Mouse (Mus musculus): Measurements from ENCODE around the gene Olfr160. TPM values are rescaled to one million over a fixed set of nuclear protein-coding genes. Genes with fewer than 3 reads are reported as not detected.

Gene Olfr160
- polyA plus RNA-seq (2014; fragmentation: Nextera tagmentation; extraction: Ambion mirVana), result not detected in 2 replicates

GRCm38 (mm10) chr9:37716150-37716549, at the start of gene Olfr160:
Gene Olfr160, minus strand, starts transcription at chr9:37716250.
- no peak for TF ChIP-seq CTCF (IDR thresholded peaks at IDR 0.05; ENCODE audit: low read depth)
- Histone ChIP-seq H3K4me1 (ENCODE audit: insufficient read depth) (no peaks in the 10 kb centered on the region), H3K27me3 (ENCODE audit: insufficient read depth, low read length) (no peaks in the 10 kb centered on the region), H3K4me3 (ENCODE audit: low read depth, low read length) (no peak within 1 kb of the TSS), H3K9ac (no peak within 1 kb of the TSS), H3K4me2 (no peak within 1 kb of the TSS), H3K27ac (ENCODE audit: low read depth) (no peak within 1 kb of the TSS), H3K36me3 (ENCODE audit: insufficient read depth) (no peaks in the 10 kb centered on the region), H3K9me3 (ENCODE audit: low read depth, low read length) (no peaks in the 10 kb centered on the region)
- 68% methylated on average over 1 of the region's 1 CpGs for WGBS
- DNase-seq (no peak), ATAC-seq (ENCODE audit: insufficient read depth) (no peak)

- H3K9me3 ChIP-seq (ENCODE audit: low read depth, low read length), result no peaks in the 10 kb centered on the region
- ATAC-seq (ENCODE audit: insufficient read depth) (no peak), DNase-seq (peak; percentile 9)
- H3K27me3 ChIP-seq (ENCODE audit: insufficient read depth, low read length), result no peaks in the 10 kb centered on the region
- no peak for TF ChIP-seq CTCF (IDR thresholded peaks at IDR 0.05; ENCODE audit: low read depth)
- no peaks in the 10 kb centered on the region for H3K36me3 ChIP-seq (ENCODE audit: insufficient read depth)
- no peaks in the 10 kb centered on the region for H3K4me1 ChIP-seq (ENCODE audit: insufficient read depth)
- no peak overlapping the region for H3K9ac ChIP-seq
- WGBS, result 45% methylated on average over 2 of the region's 2 CpGs
- H3K4me2 ChIP-seq, result no peak overlapping the region
- H3K4me3 ChIP-seq (ENCODE audit: low read depth, low read length), result no peak overlapping the region
- H3K27ac ChIP-seq (ENCODE audit: low read depth), result no peak overlapping the region
Measured at GRCm38 (mm10) chr9:37762541-37762940, 46.5 kb upstream of the Olfr160 start.

- H3K4me1 ChIP-seq (ENCODE audit: insufficient read depth), result no peaks in the 10 kb centered on the region
- H3K27me3 ChIP-seq (ENCODE audit: insufficient read depth, low read length), result no peaks in the 10 kb centered on the region
- no peaks in the 10 kb centered on the region for H3K36me3 ChIP-seq (ENCODE audit: insufficient read depth)
- no peak for TF ChIP-seq CTCF (IDR thresholded peaks at IDR 0.05; ENCODE audit: low read depth)
- ATAC-seq (ENCODE audit: insufficient read depth), result no peak
- H3K27ac ChIP-seq (ENCODE audit: low read depth), result no peak overlapping the region
- H3K4me3 ChIP-seq (ENCODE audit: low read depth, low read length), result no peak overlapping the region
- WGBS, result 88% methylated on average over 2 of the region's 2 CpGs
- no peak overlapping the region for H3K4me2 ChIP-seq
- DNase-seq, result no peak
- H3K9ac ChIP-seq, result no peak overlapping the region
- no peaks in the 10 kb centered on the region for H3K9me3 ChIP-seq (ENCODE audit: low read depth, low read length)
Measured at GRCm38 (mm10) chr9:37761728-37762127, 45.7 kb upstream of the Olfr160 start.

GRCm38 (mm10) chr9:37752006-37752405, 36.0 kb upstream of the Olfr160 start:
- Histone ChIP-seq H3K27me3 (ENCODE audit: insufficient read depth, low read length) (no peaks in the 10 kb centered on the region), H3K36me3 (ENCODE audit: insufficient read depth) (no peaks in the 10 kb centered on the region), H3K27ac (ENCODE audit: low read depth) (no peak overlapping the region), H3K4me2 (no peak overlapping the region), H3K4me1 (ENCODE audit: insufficient read depth) (no peaks in the 10 kb centered on the region), H3K4me3 (ENCODE audit: low read depth, low read length) (no peak overlapping the region), H3K9ac (no peak overlapping the region), H3K9me3 (ENCODE audit: low read depth, low read length) (no peaks in the 10 kb centered on the region)
- ATAC-seq (ENCODE audit: insufficient read depth), result no peak
- 60% methylated on average over 4 of the region's 4 CpGs for WGBS
- no peak for DNase-seq
- TF ChIP-seq CTCF (IDR thresholded peaks at IDR 0.05; ENCODE audit: low read depth), result no peak

GRCm38 (mm10) chr9:37751467-37751866, 35.4 kb upstream of the Olfr160 start:
- TF ChIP-seq CTCF (IDR thresholded peaks at IDR 0.05; ENCODE audit: low read depth), result no peak
- Histone ChIP-seq H3K4me1 (ENCODE audit: insufficient read depth) (no peaks in the 10 kb centered on the region), H3K9me3 (ENCODE audit: low read depth, low read length) (no peaks in the 10 kb centered on the region), H3K4me2 (no peak overlapping the region), H3K27me3 (ENCODE audit: insufficient read depth, low read length) (no peaks in the 10 kb centered on the region), H3K27ac (ENCODE audit: low read depth) (no peak overlapping the region), H3K9ac (no peak overlapping the region), H3K36me3 (ENCODE audit: insufficient read depth) (no peaks in the 10 kb centered on the region), H3K4me3 (ENCODE audit: low read depth, low read length) (no peak overlapping the region)
- DNase-seq (no peak), ATAC-seq (ENCODE audit: insufficient read depth) (no peak)
- 62% methylated on average over 2 of the region's 2 CpGs for WGBS

- H3K9ac ChIP-seq, result no peak overlapping the region
- 39% methylated on average over 7 of the region's 7 CpGs for WGBS
- no peaks in the 10 kb centered on the region for H3K27me3 ChIP-seq (ENCODE audit: insufficient read depth, low read length)
- no peak for ATAC-seq (ENCODE audit: insufficient read depth)
- H3K4me2 ChIP-seq, result no peak overlapping the region
- H3K36me3 ChIP-seq (ENCODE audit: insufficient read depth), result no peaks in the 10 kb centered on the region
- no peak for DNase-seq
- no peak overlapping the region for H3K27ac ChIP-seq (ENCODE audit: low read depth)
- H3K4me3 ChIP-seq (ENCODE audit: low read depth, low read length), result no peak overlapping the region
- TF ChIP-seq CTCF (IDR thresholded peaks at IDR 0.05; ENCODE audit: low read depth), result no peak
- no peaks in the 10 kb centered on the region for H3K9me3 ChIP-seq (ENCODE audit: low read depth, low read length)
- H3K4me1 ChIP-seq (ENCODE audit: insufficient read depth), result no peaks in the 10 kb centered on the region
Measured at GRCm38 (mm10) chr9:37750319-37751075, 34.4 kb upstream of the Olfr160 start.

- Histone ChIP-seq H3K4me1 (ENCODE audit: insufficient read depth) (no peaks in the 10 kb centered on the region), H3K27me3 (ENCODE audit: insufficient read depth, low read length) (no peaks in the 10 kb centered on the region), H3K9me3 (ENCODE audit: low read depth, low read length) (no peaks in the 10 kb centered on the region), H3K9ac (no peak within 1 kb of the TSS), H3K27ac (ENCODE audit: low read depth) (no peak within 1 kb of the TSS), H3K4me2 (no peak within 1 kb of the TSS), H3K4me3 (ENCODE audit: low read depth, low read length) (no peak within 1 kb of the TSS), H3K36me3 (ENCODE audit: insufficient read depth) (no peaks in the 10 kb centered on the region)
- no peak for DNase-seq
- no peak for TF ChIP-seq CTCF (IDR thresholded peaks at IDR 0.05; ENCODE audit: low read depth)
- no peak for ATAC-seq (ENCODE audit: insufficient read depth)
Measured at GRCm38 (mm10) chr9:37744806-37745205, 28.8 kb upstream of the Olfr160 start, which contains the start of gene Olfr874. Gene Olfr874, plus strand, starts transcription at chr9:37745106.
